Mouse (Mus musculus): ENCODE measurements around the gene Mtif3. TPM values are rescaled to one million over a fixed set of nuclear protein-coding genes. Genes with fewer than 3 reads are reported as not detected.

The Mtif3 gene
- 23.7 TPM for polyA plus RNA-seq (2012; fragmentation: generic; extraction: Trizol)

- H3K4me3 ChIP-seq, result peak within 1 kb of the TSS; percentile 84
- no peak for TF ChIP-seq TCF3 (IDR thresholded peaks at IDR 0.05; ENCODE audit: insufficient read length, low read depth)
- peak in 2 of 3 experiments; percentile 14 to 18 for TF ChIP-seq MYOD1 (IDR thresholded peaks at IDR 0.05; ENCODE audit: control insufficient read depth in 1 of 3, insufficient read length in 2 of 3, low read depth in 2 of 3)
- TF ChIP-seq POLR2AphosphoS2 (IDR thresholded peaks at IDR 0.05; ENCODE audit: insufficient read length, low read depth), result peak; percentile 29
- TF ChIP-seq SRF (IDR thresholded peaks at IDR 0.05; ENCODE audit: control insufficient read depth, insufficient read length, low read depth), result no peak
- TF ChIP-seq POLR2A (IDR thresholded peaks at IDR 0.05; ENCODE audit: insufficient read length, low read depth), result peak; percentile 57
- no peak for TF ChIP-seq MAX (IDR thresholded peaks at IDR 0.05; ENCODE audit: low read depth)
- TF ChIP-seq USF1 (IDR thresholded peaks at IDR 0.05; ENCODE audit: low read depth), result no peak
- TF ChIP-seq MYOG (IDR thresholded peaks at IDR 0.05; ENCODE audit: control insufficient read depth in 1 of 3, insufficient read depth in 1 of 3, insufficient read length in 2 of 3, low read depth in 2 of 3), result peak in 1 of 3 experiments; percentile 2
- no peaks in the 10 kb centered on the region for H3K36me3 ChIP-seq (ENCODE audit: control insufficient read depth, insufficient read depth)
- H3ac ChIP-seq (ENCODE audit: control insufficient read depth, insufficient read length), result peak within 1 kb of the TSS; percentile 71
- no peaks in the 10 kb centered on the region for H3K27me3 ChIP-seq (ENCODE audit: control insufficient read depth, insufficient read depth, insufficient read length)
- H3K4me2 ChIP-seq (ENCODE audit: low read depth), result peak within 1 kb of the TSS; percentile 83
- H3K79me2 ChIP-seq (ENCODE audit: control insufficient read depth, insufficient read depth), result no peaks in the 10 kb centered on the region
Observed at GRCm38 (mm10) chr5:146963118-146963936, at the start of gene Mtif3. TSS of gene Mtif3 (minus strand) at chr5:146963800.

GRCm38 (mm10) chr5:147011333-147011732 lies 47.7 kb upstream of the Mtif3 start:
- Histone ChIP-seq H3ac (ENCODE audit: control insufficient read depth, insufficient read length) (no peak overlapping the region), H3K79me2 (ENCODE audit: control insufficient read depth, insufficient read depth) (no peaks in the 10 kb centered on the region), H3K4me3 (no peak overlapping the region), H3K27me3 (ENCODE audit: control insufficient read depth, insufficient read depth, insufficient read length) (no peaks in the 10 kb centered on the region), H3K4me2 (ENCODE audit: low read depth) (no peak overlapping the region), H3K36me3 (ENCODE audit: control insufficient read depth, insufficient read depth) (no peaks in the 10 kb centered on the region)
- TF ChIP-seq REST (IDR thresholded peaks at IDR 0.05; ENCODE audit: insufficient read depth, insufficient read length) (no peak), POLR2A (IDR thresholded peaks at IDR 0.05; ENCODE audit: insufficient read length, low read depth) (no peak), USF1 (IDR thresholded peaks at IDR 0.05; ENCODE audit: low read depth) (no peak), CEBPB (IDR thresholded peaks at IDR 0.05; ENCODE audit: insufficient read depth, poor library complexity, severe bottlenecking) (no peak), SRF (IDR thresholded peaks at IDR 0.05; ENCODE audit: control insufficient read depth, insufficient read length, low read depth) (no peak), MYOG (IDR thresholded peaks at IDR 0.05; ENCODE audit: control insufficient read depth in 1 of 3, insufficient read depth in 1 of 3, insufficient read length in 2 of 3, low read depth in 2 of 3) (no peak), E2F4 (IDR thresholded peaks at IDR 0.05; ENCODE audit: insufficient read depth) (no peak), TCF12 (IDR thresholded peaks at IDR 0.05; ENCODE audit: insufficient read depth, poor library complexity, severe bottlenecking) (no peak), POLR2AphosphoS2 (IDR thresholded peaks at IDR 0.05; ENCODE audit: insufficient read length, low read depth) (no peak), MYOD1 (IDR thresholded peaks at IDR 0.05; ENCODE audit: control insufficient read depth in 1 of 3, insufficient read length in 2 of 3, low read depth in 2 of 3) (no peak), MAX (IDR thresholded peaks at IDR 0.05; ENCODE audit: low read depth) (no peak), TCF3 (IDR thresholded peaks at IDR 0.05; ENCODE audit: insufficient read length, low read depth) (no peak)

- TF ChIP-seq REST (IDR thresholded peaks at IDR 0.05; ENCODE audit: insufficient read depth, insufficient read length) (no peak), CEBPB (IDR thresholded peaks at IDR 0.05; ENCODE audit: insufficient read depth, poor library complexity, severe bottlenecking) (no peak), POLR2AphosphoS2 (IDR thresholded peaks at IDR 0.05; ENCODE audit: insufficient read length, low read depth) (no peak), E2F4 (IDR thresholded peaks at IDR 0.05; ENCODE audit: insufficient read depth) (no peak), TCF3 (IDR thresholded peaks at IDR 0.05; ENCODE audit: insufficient read length, low read depth) (no peak), MYOD1 (IDR thresholded peaks at IDR 0.05; ENCODE audit: control insufficient read depth in 1 of 3, insufficient read length in 2 of 3, low read depth in 2 of 3) (no peak), SRF (IDR thresholded peaks at IDR 0.05; ENCODE audit: control insufficient read depth, insufficient read length, low read depth) (no peak), USF1 (IDR thresholded peaks at IDR 0.05; ENCODE audit: low read depth) (no peak), POLR2A (IDR thresholded peaks at IDR 0.05; ENCODE audit: insufficient read length, low read depth) (no peak), TCF12 (IDR thresholded peaks at IDR 0.05; ENCODE audit: insufficient read depth, poor library complexity, severe bottlenecking) (no peak), MYOG (IDR thresholded peaks at IDR 0.05; ENCODE audit: control insufficient read depth in 1 of 3, insufficient read depth in 1 of 3, insufficient read length in 2 of 3, low read depth in 2 of 3) (no peak), MAX (IDR thresholded peaks at IDR 0.05; ENCODE audit: low read depth) (no peak)
- H3K27me3 ChIP-seq (ENCODE audit: control insufficient read depth, insufficient read depth, insufficient read length), result no peaks in the 10 kb centered on the region
- H3K4me2 ChIP-seq (ENCODE audit: low read depth), result no peak overlapping the region
- no peaks in the 10 kb centered on the region for H3K79me2 ChIP-seq (ENCODE audit: control insufficient read depth, insufficient read depth)
- no peaks in the 10 kb centered on the region for H3K36me3 ChIP-seq (ENCODE audit: control insufficient read depth, insufficient read depth)
- H3ac ChIP-seq (ENCODE audit: control insufficient read depth, insufficient read length), result no peak overlapping the region
- no peak overlapping the region for H3K4me3 ChIP-seq
Observed at GRCm38 (mm10) chr5:147003303-147003702, 39.7 kb upstream of the Mtif3 start.

- Histone ChIP-seq H3ac (ENCODE audit: control insufficient read depth, insufficient read length) (no peak overlapping the region), H3K27me3 (ENCODE audit: control insufficient read depth, insufficient read depth, insufficient read length) (no peaks in the 10 kb centered on the region), H3K79me2 (ENCODE audit: control insufficient read depth, insufficient read depth) (no peaks in the 10 kb centered on the region), H3K36me3 (ENCODE audit: control insufficient read depth, insufficient read depth) (no peaks in the 10 kb centered on the region), H3K4me3 (no peak overlapping the region), H3K4me2 (ENCODE audit: low read depth) (no peak overlapping the region)
- TF ChIP-seq REST (IDR thresholded peaks at IDR 0.05; ENCODE audit: insufficient read depth, insufficient read length) (no peak), SRF (IDR thresholded peaks at IDR 0.05; ENCODE audit: control insufficient read depth, insufficient read length, low read depth) (no peak), CEBPB (IDR thresholded peaks at IDR 0.05; ENCODE audit: insufficient read depth, poor library complexity, severe bottlenecking) (no peak), POLR2A (IDR thresholded peaks at IDR 0.05; ENCODE audit: insufficient read length, low read depth) (no peak)
Observed at GRCm38 (mm10) chr5:147001312-147001711, 37.7 kb upstream of the Mtif3 start.

Measured in myocyte (in vitro differentiated cells).